Mouse (Mus musculus) MEL-GATA-1-ER (cell line): ENCODE data around the gene Sel1l.
"Not testable (repeated sequence)": the region's sequence is repeated elsewhere in the genome, so short reads cannot be mapped to it uniquely, and the experiment has no call there.

Experiments
- DNase-seq: peaks from one replicate; pipeline ENCODE4 v3.0.0-alpha.2; 2012; ENCODE audit warnings: low read depth; ENCODE audit errors: extremely low read depth

Sel1l gene

DNA sequence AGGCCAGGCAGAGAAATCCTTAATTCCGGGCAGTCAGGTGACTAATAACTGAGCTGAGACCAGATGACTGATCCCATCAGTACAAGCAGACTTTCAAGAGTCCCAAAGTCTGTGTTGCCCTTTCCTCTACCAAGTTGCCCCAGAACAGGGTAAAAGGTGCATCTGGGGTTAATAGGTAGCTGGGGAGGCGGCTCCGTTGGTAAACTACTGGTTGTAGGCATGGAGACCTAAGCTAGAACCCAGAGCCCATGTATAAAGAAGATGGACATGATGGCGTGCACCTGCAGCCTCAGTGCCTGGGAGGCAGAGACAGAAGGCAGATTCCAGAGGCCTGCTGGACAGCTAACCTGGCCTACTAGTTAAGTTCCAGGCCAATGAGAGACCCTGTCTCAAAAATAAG, 30.2 kb downstream of the Sel1l start:
- DNase-seq: no peak

DNA sequence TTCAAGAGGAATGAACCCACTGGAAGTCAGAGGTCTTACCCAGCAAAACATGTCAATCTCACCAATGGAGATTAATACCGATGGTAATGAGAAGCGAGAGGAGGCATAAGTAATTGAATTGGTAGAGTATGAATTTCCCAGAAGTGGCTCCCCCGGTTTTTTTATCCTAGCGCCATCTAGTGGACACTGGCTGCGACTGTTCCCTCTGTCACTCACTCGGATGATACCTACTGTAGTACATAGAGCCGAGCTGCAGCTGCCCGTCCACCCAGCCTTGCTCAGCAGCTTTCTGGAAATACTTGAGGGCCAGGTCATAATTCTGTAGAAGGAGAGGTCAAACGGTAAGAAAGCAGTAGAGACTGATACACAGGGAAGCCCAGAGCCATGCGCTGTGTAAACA, 33.0 kb downstream of the Sel1l start:
- DNase-seq: peak; percentile 30

DNA sequence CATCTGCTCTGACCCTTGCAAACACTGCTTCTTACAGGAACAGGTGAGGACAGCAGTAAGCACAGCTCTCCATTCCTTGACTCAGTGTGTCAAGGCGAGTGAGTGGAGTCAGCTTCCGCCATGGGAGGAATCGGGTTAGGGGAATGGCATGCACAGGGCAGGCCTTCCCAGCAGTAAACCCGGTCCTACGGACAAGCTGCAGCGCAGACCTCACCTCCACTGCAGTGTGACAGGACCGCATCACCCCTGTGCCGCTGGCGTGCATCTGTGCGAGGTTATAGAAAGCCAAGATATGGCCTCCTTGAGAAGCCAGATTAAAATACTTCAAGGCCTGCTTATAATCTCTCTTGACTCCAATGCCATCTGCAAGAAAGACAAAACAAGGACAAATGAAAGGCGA, 33.4 kb downstream of the Sel1l start:
- no peak for DNase-seq

DNA sequence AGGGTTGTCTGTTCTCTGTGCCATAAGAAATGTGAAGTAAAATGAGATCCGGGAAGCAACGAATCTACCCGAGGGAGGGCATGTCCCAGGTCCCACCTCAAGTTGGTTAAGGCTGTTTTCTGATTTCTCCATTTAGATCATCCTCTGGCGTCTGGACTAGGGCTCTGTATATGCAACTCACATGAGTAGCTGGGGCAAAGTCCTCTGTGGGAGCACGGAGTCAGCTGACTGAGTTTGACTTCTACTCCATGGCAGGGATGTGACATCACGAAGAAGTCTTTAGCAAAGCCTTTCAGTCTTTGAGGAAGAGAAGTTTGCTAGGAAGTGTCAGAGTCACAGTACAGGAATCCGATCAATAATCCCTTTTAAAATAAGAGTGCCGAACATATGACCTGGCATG, 40.0 kb downstream of the Sel1l start:
- DNase-seq: no peak

- DNase-seq: no peak
Observed at GRCm38 (mm10) chr12:91807761-91808160, 41.2 kb downstream of the Sel1l start.

DNA sequence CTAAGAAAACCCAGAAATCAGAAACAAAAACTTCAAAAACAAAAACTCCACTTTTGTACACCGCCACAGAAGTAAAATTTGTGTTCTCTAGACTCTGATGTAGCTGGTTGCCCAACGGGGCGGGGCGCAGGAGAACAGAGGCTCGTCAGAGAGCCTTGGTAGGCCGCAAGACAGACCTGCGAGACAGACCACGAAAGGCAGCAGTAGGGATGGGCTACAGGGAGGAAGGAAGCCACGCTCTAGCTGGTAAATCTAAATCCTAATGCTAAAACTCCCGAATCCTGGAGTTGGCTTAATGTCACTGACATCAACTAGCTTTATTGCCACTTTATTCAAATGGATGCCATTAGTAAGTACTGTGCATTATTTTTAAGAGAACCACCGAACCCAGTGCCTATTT, 41.9 kb downstream of the Sel1l start:
- no peak for DNase-seq

- DNase-seq: no peak
Observed at GRCm38 (mm10) chr12:91804262-91804661, 44.7 kb downstream of the Sel1l start.

DNA sequence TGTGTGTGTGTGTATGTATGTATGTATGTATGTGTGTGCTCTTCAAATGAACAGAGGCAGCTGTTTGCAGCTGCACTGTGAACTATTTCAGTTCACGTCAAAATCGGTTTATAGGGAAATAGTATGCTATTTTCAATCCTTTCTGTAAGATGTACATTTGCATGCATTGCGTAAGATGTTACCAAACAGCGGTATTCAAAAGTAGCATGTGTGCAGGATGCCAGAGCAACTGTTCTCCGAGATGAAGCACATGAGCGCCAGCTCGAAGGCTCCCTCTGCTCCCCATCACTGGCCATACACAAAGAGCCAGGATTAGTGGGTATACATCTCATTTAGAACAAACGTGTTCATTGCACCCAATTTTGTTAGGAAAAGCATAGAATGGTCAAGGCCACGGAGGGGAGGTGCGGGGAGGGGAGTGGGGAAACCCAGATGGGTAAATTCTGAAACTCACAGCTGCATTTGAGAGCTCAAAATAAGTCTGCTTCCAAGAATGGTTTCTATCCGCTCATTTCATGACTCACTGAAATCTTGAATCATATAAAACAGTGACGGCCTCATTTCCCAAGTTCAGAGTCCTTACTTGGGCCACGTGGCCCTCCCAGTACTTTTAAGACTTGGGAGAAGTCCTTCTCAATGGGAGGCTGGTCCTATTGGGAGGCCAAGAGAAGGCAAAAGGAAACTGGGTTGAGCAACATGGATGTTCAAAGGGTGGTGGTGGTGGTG, 45.6 kb downstream of the Sel1l start:
- DNase-seq: no peak

- no peak for DNase-seq
Observed at GRCm38 (mm10) chr12:91802586-91803206, 46.3 kb downstream of the Sel1l start.

- no peak for DNase-seq
Observed at GRCm38 (mm10) chr12:91800861-91801385, 48.0 kb downstream of the Sel1l start.

DNA sequence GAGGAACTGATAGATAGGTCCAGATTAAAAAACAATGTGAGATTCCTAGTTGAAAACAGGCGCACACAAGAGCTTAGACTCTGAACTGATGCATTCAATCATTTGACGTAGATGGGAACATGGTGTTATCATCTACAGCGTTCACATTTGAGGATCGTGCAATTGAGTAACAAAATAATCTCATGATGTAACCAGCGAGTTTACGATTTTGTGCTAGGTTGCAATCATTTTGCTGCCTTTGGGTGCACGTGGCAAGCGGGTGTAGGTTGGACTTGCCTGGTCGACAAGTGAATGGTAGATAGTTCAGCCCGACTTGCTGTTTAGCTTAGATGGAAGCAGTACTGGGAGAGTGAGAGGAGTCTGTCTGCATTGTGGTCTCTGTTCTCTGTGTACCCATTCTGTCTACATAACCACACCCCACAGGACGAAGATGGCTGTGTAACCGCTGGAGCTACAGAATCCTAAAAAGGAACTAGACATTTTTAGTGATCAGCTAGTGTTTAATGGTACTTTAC, 49.1 kb downstream of the Sel1l start:
- DNase-seq: peak; percentile 26

DNA sequence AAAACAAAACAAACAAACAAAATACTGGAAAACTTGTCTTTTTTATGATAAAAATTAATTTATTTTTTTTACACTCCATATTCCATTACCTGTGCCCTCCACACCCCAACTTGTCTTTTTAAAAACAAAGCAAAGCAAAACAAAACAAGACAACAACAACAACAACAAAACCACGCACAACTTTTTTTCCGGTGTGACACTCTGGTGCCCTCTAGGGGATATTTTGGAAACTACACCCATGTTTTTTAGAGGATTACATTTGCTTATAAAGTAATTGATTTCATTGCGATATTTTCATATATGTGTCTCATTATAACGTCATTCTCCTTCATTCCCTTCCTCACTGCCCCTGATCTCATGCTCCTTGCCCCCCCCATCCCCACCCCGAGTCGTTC, 49.6 kb downstream of the Sel1l start:
- no peak for DNase-seq

DNA sequence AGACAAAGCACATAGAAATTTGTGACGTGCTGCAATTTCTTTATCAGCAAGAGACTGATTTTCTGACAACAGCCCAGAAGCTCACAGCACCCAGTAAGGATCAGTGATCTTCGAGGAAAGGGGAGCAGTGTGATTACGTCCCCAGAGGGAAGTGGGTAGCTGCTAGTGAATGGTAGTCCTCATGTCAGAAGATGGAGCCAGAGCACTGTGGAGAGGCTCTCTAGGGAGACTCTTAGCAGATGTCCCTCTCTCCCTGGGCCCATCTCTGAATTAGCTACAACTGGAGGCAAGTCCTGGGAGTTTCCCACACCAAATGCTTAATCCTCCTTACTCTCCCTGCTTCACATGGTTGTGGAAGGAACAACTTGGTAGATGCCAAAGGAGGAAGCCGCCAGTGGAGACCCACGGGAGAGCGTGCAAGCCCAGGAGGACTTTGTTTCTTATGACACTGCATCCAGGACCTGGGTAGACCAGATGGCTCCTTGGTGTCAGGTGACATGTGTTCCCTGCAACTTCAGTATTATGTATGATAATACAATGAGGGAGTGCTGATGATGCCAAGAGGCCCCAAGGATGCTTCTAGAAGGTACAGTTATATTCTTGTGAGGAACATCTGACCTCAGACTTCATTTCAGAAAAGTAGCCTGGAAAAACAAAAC, 50.1 kb downstream of the Sel1l start:
- no peak for DNase-seq

- DNase-seq: no peak
Observed at GRCm38 (mm10) chr12:91796774-91797173, 52.2 kb downstream of the Sel1l start.

DNA sequence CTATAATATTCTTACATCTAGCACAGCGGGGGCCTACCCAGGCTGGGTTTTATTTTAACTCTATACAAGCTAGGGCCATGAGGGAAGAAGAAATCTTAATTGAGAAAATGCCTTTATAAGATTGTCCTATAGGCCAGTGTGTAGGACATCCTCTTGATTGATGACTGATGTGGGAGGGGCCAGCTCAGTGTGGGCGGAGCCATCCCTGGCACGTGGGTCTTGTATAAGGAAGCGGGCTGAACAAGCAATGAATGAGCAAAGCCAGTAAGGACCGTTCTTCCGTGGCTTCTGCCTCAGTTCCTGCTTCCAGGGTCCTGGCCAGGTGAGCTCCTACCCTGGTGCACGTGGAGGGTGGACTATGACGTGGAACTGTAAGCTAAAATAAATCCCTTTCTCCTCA, 55.7 kb downstream of the Sel1l start:
- DNase-seq: no peak

DNA sequence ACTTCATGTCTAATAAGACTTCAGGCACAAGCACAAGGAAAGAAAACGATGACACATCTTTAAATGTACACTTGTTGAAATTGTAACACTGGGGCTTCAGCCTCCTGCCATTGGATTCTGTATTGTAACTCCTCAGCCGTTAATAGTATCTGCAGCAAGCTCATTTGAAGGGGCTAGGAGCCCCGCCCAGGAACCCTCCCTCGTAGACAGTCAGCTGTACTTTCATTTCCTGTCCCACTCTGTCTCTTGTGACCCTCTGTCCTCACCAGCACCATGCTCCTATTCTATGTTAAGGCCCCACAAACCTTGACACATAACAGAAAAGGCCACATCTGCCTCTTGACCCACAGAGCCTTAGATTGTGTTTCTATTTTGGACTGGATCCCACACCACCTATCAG, 57.1 kb downstream of the Sel1l start:
- no peak for DNase-seq

DNA sequence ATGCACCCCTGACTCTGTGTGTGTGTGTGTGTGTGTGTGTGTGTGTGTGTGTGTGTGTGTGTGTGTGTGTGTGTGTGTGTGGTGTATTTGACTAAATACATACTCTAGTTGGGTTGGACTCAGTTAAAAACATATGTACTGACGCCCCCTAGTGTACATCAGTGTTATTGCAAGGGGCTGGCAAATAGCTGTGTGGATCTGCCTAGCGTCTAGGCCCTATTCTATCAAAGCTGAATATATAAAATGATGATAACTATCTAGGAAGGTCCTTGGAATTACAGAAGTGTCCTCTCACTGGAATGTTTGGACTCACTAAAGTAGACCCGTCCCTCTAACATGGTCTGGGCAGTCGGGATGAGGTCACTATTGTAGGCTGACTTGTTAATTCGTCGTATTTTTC, 59.2 kb downstream of the Sel1l start:
- DNase-seq: peak; percentile 28

- DNase-seq: not testable (repeated sequence)
Observed at GRCm38 (mm10) chr12:91788446-91788845, 60.5 kb downstream of the Sel1l start.

DNA sequence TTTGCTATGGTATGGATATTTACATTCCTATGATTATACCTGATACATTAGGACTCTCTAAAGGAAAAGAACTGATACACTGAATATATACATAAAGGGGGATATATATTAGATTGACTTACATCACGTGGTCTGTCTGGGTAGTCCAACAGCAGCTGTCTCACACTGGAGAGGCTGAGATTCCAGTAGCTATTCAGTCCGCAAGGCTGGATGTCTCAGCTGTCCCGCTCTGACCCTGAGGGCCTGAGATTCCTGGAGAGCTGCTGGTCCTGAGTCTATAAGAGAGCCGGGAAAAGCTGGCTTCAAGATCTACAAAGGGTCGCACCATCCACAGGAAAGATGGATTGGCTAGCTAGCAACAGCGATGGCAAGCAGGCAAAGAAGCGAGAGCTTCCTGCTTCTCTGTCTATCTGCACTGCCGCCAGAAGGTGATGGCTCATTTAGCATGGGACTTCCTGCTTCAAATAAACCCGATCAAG, 61.0 kb downstream of the Sel1l start, which contains the start of gene Ston2:
Gene Ston2, minus strand, starts transcription at position 429 of the 479 bp plus-strand sequence.
- DNase-seq: no peak

GRCm38 (mm10) chr12:91786355-91786754, 62.6 kb downstream of the Sel1l start:
- DNase-seq: no peak

- no peak for DNase-seq
Observed at GRCm38 (mm10) chr12:91781432-91781831, 67.5 kb downstream of the Sel1l start.

GRCm38 (mm10) chr12:91780531-91780930, 68.4 kb downstream of the Sel1l start:
- no peak for DNase-seq
